Mouse (Mus musculus) retina, postnatal 7 days (tissue): ENCODE measurements around the gene Mtf2.
"Not testable (repeated sequence)": the region's sequence is repeated elsewhere in the genome, so short reads cannot be mapped to it uniquely, and the experiment has no call there.

Experiments
- DNase-seq: peaks from one replicate; pipeline ENCODE4 v3.0.0-alpha.2; 2012; ENCODE audit warnings: low read depth, low spot score

Mtf2 gene

DNA sequence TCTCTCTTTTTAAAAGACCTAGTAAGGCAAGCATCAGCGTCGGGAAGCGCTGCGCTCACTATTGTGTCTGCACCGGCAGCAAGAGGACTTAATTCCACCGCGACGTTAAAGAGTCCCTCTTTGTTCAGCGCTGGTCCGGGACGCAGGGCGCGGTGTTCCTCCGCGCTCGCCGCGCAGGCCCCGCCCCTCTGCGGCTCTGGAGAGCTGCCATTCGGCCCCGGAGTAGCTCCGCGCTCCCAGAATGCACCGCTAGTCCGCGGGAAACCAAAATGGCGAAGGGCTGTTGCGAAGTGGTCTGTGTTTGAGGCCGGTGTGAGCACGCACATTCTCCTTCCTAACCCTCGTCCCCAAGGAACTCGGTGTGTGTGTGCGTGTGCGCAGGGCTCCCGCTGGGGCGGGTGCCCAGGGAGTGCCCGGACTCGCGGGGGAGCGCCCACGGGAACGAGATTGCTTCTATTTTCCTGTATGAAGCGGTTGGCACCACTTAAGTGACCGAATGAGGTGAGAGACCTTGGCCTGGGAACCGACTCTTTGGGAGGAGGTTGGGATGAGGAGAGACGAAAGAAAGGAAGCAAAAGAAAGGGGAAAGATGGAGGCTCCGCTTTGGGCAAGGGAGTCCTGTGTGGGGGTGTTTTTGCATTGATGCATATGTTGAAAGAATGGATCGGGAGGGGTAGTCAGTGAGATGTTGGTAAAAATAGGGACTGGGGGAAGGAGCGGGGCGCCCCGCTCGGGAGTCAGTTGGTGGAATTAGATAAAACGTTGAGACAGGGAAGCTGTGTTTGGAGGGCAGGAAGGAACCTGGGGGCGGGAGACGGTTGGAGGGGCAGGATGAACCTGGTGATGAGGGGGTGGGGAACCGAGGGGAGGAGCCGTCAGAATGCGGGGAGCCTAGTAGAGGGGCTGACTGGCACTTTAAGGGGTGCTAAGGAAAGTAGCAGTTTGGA lies at the start of gene Mtf2:
Gene Mtf2, plus strand, starts transcription at position 210 of the 947 bp plus-strand sequence.
- DNase-seq = peak; percentile 95

DNA sequence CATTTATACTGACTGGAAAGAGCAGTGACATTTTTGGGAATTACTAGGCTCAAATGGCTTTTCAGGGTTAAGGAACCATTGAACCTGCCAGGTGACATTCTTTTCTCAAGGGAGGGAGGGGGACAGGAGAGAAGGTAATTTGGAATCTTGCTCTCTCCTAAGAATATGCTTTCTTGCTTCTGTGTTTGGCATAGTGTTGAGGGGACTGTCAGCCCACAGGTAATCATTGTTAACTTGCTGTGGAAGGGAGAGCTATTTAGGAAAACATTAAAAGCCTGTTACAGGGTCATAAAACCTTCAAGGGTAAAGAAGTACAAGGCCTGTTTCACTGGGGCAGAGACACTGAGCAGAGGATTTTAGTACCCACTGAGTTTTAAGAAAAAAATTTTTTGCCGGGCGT lies 48.2 kb upstream of the Mtf2 start:
- DNase-seq = no peak

DNA sequence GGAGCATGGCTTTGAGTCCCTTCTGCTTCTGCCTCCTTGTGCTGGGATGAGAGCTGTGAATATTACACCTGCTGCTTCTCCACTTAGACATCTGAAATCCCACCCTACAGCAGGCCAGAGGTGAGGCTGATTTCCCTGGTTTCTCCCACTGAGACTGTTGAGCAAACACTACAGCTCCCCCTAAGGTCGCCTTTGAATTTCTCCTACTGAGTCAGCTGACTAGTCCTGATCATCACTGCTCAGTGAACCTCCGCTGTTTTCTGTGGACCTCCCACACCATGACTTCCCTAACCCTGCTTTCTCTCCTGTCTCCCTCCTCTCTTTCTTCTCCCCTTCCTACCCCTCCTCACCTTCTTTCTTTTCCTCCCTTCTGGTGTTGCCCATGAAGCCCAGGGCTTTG lies 46.1 kb upstream of the Mtf2 start:
- no peak for DNase-seq

DNA sequence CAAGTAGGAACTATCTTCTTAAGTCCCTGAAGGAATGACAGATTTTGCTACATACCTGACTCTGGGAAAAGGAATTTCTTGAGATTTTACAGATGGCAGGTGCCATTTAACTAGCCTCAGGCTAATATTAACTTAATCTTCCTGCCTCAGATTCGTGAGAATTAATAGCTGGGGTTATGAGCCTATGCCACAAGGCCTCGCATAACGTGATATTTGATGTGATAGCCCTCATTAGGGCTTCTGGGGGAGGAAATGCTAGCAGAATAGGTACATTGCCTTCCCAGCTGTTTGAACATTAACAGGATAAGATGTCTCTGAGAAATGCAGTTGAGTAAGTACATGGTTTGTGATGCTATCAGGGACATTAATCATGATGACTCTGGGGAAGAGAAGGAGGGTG lies 44.1 kb upstream of the Mtf2 start:
- no peak for DNase-seq

DNA sequence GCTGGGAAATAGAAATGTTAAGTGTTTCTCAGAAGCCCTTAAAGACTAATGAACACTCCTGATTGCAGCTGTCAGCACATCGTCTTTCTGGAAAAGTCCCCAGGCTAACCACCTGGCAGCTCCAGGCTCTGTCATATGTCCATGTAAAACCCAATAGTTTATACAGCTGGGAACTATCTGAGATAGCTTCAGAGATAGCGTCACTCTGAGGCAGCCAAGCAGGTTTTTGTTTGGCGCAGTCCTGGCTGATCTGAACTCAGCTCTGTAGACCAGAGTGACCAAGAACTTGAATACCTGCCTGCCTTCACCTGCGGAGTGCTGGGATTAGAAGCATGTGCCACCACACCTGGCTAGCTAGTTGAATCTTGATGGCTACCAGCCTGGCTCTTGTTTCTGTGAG lies 37.2 kb upstream of the Mtf2 start:
- DNase-seq = no peak

DNA sequence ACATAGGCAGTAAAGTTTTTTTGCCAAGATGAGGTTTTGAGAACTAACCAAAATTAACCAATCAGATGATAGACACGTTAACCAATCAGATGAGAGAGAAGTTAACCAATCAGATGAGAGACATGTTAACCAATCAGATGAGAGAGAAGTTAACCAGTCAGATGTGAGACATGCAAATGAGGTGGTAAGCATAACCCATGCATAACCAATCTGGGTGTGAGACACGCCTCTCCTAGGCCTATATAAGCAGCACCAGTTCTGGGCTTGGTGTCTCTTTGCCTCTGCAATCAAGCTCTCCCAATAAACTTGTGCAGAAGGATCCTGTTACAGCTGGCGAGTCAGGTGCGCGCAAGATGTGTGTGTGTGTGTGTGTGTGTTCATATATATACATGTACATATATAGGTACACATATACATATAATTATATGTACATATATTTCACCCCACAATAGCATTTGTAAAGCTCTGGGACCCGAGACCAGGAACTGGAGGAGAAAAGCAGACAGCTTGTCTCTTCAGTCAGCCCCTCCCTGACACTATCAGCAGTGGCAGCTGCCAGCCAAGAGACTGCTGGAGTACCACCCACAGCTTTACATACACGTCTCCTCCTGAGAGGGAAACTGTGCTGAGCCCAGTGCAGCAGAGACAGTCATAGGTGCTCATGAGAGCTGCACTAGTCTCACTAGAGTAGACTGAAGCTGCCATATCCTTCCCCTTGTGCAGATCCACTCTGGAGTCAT lies 36.5 kb upstream of the Mtf2 start:
- DNase-seq = not testable (repeated sequence)

DNA sequence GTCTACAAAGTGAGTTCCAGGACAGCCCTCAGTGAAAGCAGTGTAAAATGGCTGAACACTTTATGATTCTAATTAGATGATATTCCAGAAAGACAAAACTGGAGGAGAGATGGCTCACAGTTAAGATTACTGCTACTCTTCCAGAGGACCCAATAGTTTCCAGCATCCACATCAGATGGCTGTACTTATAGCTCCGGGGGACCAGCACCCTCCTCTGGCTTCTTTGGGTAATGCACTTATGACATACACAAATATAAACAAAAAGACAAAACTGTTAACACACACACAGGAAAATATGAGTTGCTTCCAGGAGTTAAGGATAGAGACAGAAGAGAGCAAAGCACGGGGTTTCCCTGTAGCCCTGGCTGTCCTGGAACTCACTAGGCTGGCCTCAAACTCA lies 35.5 kb upstream of the Mtf2 start:
- DNase-seq = no peak

DNA sequence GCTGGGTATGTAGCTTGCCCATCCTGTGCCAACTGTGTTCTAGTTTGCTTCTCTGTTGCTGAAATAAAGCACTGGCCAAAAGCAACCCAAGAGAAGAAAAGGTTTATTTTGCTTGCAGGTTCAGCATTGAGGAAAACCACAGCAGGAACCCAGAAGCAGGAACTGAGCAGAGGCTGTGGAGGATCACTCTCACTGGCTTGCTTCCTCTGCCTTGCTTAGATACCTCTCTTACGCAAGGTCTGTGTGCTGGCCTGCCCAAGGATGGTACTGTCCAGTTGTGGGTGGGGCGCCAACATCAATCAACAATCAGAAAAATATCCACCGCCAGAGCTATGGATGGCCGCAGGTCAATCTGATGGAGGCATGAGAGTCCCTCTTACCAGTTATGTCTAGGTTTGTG lies 34.2 kb upstream of the Mtf2 start:
- no peak for DNase-seq

DNA sequence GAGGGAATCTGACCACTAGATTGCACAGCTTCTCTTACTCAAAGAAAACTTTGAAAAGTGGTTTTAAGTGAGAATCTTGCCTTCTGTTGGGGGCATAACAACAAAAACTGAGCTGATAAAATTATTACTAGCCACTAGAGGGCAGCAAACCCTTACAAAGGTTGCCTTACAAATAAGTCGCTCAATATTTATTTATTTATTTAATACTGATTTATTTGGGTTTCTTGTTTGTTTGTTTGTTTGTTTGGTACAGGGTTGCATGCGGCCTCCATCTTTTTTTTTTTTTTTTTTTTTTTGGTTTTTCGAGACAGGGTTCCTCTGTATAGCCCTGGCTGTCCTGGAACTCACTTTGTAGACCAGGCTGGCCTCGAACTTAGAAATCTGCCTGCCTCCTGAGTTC lies 31.3 kb upstream of the Mtf2 start:
- peak; percentile 34 for DNase-seq

DNA sequence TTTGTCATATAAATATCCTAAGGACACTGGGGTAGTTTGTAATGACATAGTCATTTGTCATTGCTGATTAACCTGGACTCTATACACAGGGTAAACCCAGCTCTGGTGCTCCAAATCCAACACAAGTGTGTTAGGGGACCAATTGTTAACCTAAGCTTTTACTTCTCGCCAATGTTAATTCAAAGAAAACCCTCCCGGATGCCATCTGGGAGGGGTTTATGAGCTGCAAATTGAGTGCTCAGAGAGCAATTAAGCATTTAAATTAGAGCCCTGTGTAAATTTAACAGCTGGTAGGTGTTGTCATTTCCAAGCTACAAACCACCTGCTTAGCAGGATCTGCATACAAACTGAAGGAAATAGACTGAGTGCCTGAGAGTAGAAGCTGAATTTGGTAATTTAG lies 30.0 kb upstream of the Mtf2 start:
- no peak for DNase-seq

DNA sequence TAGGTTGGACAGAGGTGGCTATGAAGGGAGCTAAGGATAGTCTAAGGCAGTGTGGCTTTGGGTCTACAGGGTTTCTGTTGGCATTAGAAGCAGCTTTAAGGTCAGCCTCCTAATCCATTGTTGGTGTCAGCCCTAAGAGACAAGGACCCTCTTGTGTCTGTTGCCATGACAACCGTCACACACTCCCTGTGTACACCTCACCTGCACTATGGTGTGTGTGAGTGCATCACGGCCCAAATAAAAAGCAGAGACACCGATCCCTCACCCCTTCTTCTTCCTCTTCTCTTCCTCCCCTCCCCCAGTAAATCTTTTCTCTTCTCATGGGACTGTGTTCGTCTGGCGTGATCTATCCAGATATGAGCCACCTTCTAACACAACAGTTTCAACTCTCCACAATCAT lies 23.4 kb upstream of the Mtf2 start:
- DNase-seq = no peak

DNA sequence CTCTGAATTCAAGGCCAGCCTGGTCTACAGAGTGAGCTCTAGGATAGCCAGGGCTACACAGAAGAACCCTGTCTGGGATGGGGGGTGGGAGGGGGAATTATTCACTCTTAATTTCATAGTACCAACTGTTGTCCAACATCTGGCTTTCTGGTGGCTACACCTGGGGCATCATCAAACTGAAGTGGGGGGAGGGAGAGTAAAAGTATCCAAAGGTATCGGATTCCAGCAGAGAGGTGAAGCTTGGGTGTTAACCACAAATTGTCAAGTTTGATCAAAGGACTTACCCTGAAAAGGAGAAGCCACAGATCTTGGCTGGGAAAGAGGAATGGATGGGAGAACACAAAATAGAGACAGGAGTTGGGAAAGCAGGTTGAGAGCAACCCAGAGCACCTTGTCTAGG lies 21.6 kb upstream of the Mtf2 start:
- DNase-seq = no peak

DNA sequence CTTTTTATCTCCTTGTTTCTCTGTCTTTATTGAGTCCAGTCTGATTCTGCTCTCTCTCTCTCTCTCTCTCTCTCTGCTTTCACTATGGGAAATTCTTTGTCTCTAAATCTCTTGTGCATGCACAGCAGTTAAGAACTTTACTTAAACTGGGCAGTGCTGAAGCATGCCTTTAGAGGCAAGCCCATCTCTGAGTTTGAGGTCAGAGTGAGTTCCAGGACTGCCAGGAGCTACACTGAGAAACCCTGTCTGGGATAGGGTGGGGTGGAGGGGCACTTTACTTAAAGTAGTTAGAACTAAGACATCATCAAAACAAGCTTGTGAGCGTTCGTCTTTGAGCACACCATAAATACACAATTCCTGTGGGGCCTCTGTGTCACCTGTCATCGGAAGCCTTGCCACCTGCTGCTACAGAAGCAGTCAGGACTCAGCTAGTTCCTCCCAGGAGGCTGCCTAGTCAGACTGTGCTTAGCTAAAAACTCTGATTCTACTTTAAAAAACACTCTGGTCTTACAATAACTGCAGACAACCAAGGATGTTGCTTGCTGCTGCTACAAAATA lies 15.7 kb upstream of the Mtf2 start:
- DNase-seq = no peak

DNA sequence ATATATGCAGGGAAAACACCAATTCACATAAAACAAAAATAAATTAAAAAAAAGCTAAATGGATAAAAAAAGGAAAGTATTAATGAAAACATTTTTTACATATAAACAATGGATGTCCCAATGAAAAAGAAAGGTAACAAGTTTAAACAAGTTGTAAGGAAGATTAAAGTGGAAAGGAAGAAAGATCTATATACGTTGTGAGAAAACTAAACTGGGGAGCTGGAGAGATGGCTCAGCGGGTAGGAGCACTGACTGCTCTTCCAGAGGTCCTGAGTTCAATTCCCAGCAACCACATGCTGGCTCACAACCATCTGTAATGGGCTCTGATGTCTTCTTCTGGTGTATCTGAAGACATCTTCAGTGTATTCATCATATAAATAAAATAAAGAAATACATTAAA lies 14.4 kb upstream of the Mtf2 start:
- no peak for DNase-seq

DNA sequence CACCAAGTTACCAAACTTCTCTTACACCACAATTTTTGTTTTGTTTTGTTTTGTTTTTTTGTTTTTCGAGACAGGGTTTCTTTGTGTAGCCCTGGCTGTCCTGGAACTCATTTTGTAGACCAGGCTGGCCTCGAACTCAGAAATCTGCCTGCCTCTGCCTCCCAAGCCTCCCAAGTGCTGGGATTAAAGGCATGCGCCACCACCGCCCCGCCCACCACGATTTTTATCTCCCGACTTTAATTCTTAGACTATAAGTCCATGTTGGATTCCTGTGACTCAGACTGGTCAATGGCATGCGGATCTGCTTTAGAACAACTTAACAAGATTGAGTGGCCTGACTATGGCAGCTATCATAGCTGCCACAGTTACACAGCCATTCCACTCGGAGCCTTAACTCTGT lies 13.7 kb upstream of the Mtf2 start:
- DNase-seq = not testable (repeated sequence)

DNA sequence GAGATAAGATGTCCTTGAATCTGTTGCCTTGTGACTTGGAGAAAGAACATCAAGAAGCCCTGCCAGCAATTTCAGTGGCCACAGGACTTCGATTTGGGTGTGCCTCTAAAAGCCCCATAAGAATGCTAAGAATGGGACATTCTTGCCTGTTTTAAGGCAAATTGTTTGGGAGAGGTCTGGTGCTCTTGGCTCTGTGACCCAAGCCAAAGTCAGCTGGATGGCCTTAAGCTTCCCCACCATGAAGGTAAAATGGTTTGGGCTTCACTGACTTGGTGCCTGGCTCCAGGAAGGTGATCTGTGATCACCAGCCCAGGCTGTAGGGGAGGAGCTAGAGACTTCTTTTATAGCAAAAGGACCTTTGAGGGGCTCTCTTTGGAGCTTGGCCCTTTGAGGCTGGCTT lies 13.3 kb upstream of the Mtf2 start:
- DNase-seq = no peak

DNA sequence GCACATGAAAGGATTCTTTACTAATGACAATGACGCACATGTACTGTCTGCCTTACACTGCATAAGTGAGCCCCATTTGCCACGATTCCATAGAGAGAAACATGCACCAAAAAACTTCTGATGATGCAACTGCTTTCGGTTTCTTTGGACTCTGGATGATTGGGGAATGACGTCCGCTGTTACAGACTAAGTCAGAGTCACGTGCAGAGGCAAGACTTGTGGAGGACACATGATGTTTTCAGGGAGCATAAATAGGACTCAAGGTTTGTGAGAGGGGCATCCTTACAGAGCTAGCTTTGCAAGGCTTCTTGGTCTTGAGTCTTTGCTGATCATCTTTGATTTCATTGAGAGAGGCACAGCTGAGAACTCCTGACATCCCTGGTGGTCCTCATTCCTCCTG lies 11.9 kb upstream of the Mtf2 start:
- DNase-seq = no peak

DNA sequence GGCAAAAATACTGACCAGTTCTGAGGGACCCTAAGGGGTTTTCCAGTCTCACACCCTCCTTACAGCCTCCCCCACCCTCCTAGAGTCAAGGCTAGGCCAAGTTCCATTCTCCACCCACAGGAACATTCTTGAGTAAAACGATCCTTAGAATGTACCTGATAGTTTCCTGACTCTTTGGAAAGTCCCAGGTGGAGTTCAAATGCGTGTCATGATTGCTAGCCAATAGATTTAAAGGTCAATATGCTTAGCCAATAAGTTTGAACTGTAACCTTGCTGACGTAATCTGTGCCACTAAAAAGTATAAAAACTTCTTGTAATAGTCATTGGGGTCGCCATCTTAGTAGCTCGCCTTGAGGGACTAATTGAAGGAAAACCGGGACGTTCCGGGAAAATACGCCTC lies 5.1 kb upstream of the Mtf2 start:
- no peak for DNase-seq

DNA sequence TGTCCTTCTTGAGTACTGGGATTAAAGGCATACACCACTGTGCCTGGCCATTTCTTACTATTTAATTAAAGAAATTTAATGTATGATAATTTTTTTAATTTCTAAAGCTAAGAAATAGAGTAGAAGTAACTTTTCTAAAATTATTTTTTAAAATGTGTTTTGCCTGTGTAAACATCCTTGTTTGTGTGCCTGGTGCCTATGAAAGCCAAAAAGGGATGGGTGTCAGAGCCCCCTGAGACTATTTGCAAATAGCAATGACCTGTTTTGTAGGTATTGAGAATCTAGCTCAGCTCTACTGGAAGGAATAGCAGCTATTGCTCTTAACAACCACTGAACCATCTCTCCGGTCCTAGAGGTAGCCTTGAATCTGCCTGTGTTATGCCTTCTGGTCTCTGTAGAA lies 6.8 kb downstream of the Mtf2 start:
- DNase-seq = no peak

DNA sequence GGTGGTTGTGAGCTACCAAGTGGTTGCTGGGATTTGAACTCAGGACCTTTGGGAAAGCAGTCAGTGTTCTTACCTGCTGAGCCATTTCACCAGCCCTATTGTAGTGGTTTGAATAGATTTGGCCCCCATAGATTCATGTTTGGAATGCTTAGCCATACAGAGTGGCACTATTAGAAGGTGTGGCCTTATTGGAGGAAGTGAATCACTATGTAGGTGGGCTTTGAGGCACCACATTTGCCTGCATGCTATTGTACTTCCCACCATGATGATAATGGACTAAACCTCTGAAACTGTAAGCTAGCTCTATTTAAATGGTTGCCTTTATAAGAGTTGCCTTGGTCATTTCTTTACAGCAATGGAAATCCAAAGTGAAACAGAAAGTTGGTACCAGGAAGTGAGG lies 10.8 kb downstream of the Mtf2 start:
- DNase-seq = no peak

DNA sequence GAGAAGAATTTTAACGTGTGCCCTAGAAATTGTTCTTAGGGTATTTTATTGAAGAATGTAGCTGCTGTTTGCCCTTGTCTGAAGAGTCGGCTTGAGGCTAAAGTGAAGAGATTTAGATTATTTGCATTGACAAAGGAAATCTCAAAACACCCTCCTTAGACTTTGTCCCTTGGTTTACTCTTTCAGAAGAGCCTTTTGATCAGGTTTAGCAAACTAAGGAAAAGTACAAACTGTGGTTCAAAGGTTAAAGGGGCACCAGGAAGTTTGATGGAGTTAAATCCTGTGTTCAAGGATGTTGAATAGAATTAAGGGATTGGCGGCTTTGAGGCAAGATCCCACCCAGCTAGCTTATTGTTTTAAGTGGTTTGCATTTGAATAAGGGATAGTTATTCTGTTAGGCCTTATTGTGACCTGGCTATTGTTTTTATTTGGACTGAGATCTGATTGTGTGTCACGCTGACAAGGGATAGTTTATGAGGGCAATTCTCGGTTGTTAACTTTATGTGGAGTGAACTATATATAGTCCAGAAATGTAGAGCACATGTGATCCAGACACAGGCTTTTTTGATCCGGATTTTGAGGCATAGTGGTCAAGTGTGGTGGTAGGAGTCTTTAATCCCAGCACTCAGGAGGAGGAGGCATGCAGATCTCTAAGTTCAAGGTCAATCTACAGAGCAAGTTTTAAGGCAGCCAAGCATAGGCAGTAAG lies 11.5 kb downstream of the Mtf2 start:
- no peak for DNase-seq

DNA sequence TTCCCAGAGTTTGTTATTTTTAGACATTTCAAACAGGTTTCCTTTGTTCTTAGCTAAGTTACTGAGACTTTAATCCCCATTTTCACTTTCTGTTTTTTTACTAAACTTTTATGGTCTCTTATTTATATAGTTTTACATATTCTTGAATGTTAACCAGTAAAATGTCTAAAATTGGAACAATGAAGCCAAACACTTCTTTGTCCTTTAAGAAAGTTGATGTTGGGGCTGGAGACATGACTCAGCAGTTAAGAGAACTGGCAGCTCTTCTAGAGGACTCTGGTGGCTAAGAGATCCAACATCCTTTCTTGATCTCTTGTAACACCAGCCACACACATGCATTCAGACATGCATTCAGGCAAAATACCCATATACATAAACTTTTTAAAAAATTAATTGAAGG lies 14.1 kb downstream of the Mtf2 start:
- no peak for DNase-seq
